ENCODE assay signal across 8 mouse cellular contexts in genomic region chr4:89137542-89138360, GRCm38 (mm10). TPM values are rescaled to one million over a fixed set of nuclear protein-coding genes. Genes with fewer than 3 reads are reported as not detected.
DNase-seq lines count a peak whose midpoint lies in the region; ATAC-seq lines count a peak whose summit lies in the region.

No protein-coding gene starts in this region.

- H3K9ac ChIP-seq in forebrain, embryonic 14.5 days (ENCODE audit: low read length): peak overlapping the region; percentile 84

- peak overlapping the region; percentile 90 for H3K4me3 ChIP-seq in forebrain, embryonic 14.5 days (ENCODE audit: low read depth, low read length)
- peak overlapping the region; percentile 94 for H3K4me3 ChIP-seq in hindbrain, embryonic 10.5 days

- DNase-seq in gastrocnemius, adult 18-20 months (ENCODE audit: low spot score): peak; percentile 24
- DNase-seq in gastrocnemius, adult 8-10 months (ENCODE audit: low spot score in 2 of 2): no peak
- peak; percentile 59 for DNase-seq in adipocyte (ENCODE audit: low spot score)
- peak; percentile 71 for DNase-seq in forebrain, embryonic 14.5 days (ENCODE audit: low spot score)
- peak; percentile 62 for DNase-seq in hindbrain, embryonic 10.5 days (ENCODE audit: low spot score)
- peak; percentile 29 for DNase-seq in left cerebral cortex, postnatal 4 days
- peak; percentile 27 for DNase-seq in telencephalon, adult 2 months (ENCODE audit: low read depth, low spot score)

- no peaks in the 10 kb centered on the region for H3K27me3 ChIP-seq in forebrain, embryonic 14.5 days (replicated peaks; ENCODE audit: control insufficient read depth, insufficient read depth, low read length)
- H3K27me3 ChIP-seq in hindbrain, embryonic 10.5 days (ENCODE audit: insufficient read depth, poor library complexity, severe bottlenecking): no peaks in the 10 kb centered on the region

- H3K4me2 ChIP-seq in forebrain, embryonic 14.5 days (ENCODE audit: low read length): peak overlapping the region; percentile 74

- H3K36me3 ChIP-seq in forebrain, embryonic 14.5 days (ENCODE audit: control insufficient read depth, insufficient read depth, low read length): no peaks in the 10 kb centered on the region
- H3K36me3 ChIP-seq in hindbrain, embryonic 10.5 days: peaks cover 12% of the 10 kb centered on the region

- peak; percentile 85 for ATAC-seq in forebrain, embryonic 14.5 days
- peak; percentile 14 for ATAC-seq in megakaryocyte-erythroid progenitor cell, adult 5-6 weeks (replicated peaks; ENCODE audit: low FRiP score, low TSS enrichment, poor library complexity, severe bottlenecking)

- H3K4me1 ChIP-seq in forebrain, embryonic 14.5 days (ENCODE audit: control insufficient read depth, insufficient read depth, low read length): peaks cover 11% of the 10 kb centered on the region; the same call in 1 of the 2 replicates
- peaks cover 40% of the 10 kb centered on the region for H3K4me1 ChIP-seq in hindbrain, embryonic 10.5 days (replicated peaks)

- under 1% methylated on average over 34 of the region's 36 CpGs for WGBS in forebrain, embryonic 14.5 days
- under 1% methylated on average over 36 of the region's 36 CpGs for WGBS in hindbrain, embryonic 10.5 days

- H3K27ac ChIP-seq in forebrain, embryonic 14.5 days (ENCODE audit: low read depth, low read length): peak overlapping the region; percentile 60
- H3K27ac ChIP-seq in hindbrain, embryonic 10.5 days: peak overlapping the region; percentile 96

- H3K9me3 ChIP-seq in forebrain, embryonic 14.5 days (replicated peaks; ENCODE audit: control insufficient read depth, low read length): no peaks in the 10 kb centered on the region
- H3K9me3 ChIP-seq in hindbrain, embryonic 10.5 days: no peaks in the 10 kb centered on the region

- intact Hi-C loops in left cerebral cortex, postnatal 4 days (cut with DNase I): no loop called here

RNA-seq across cellular contexts. Expression of gene Mtap, which starts 0.8 kb away (rescaled TPM):
- 10 to 100 TPM; 14.4 to 16.7 TPM for total RNA-seq in gastrocnemius, adult 18-20 months (2021)
- 10 to 100 TPM; 15.3 to 18.8 (median 16.9) TPM for total RNA-seq in gastrocnemius, adult 8-10 months (2022)
- polyA plus RNA-seq in forebrain, embryonic 14.5 days (2014; fragmentation: Nextera tagmentation; extraction: Ambion mirVana): 31.7 and 34.3 TPM in 2 replicates
- polyA plus RNA-seq in hindbrain, embryonic 10.5 days (2016; fragmentation: Nextera tagmentation; extraction: Ambion mirVana): 80.2 and 107 TPM in 2 replicates
- total RNA-seq in left cerebral cortex, postnatal 4 days (2021): 10 to 100 TPM; 15.5 to 17.9 TPM
- 30.9 and 31.5 TPM in 2 replicates for total RNA-seq in megakaryocyte-erythroid progenitor cell, adult 5-6 weeks (2014; fragmentation: Nextera tagmentation)
- 50.6 and 58.4 TPM in 2 replicates for total RNA-seq in megakaryocyte-erythroid progenitor cell, adult 5-6 weeks (2017)

Comparison
In these comparisons a context has a peak if more than half of its experiments do, and no peak if none do; other contexts are left out.
1. DNase-seq: peak in gastrocnemius, adult 18-20 months (single experiment), adipocyte (single experiment), forebrain, embryonic 14.5 days (single experiment), hindbrain, embryonic 10.5 days (single experiment), left cerebral cortex, postnatal 4 days (single experiment) and telencephalon, adult 2 months (single experiment); none in gastrocnemius, adult 8-10 months (0 of 2).